Mouse (Mus musculus): Measurements from ENCODE around the gene Drc1.

The Drc1 gene

DNA sequence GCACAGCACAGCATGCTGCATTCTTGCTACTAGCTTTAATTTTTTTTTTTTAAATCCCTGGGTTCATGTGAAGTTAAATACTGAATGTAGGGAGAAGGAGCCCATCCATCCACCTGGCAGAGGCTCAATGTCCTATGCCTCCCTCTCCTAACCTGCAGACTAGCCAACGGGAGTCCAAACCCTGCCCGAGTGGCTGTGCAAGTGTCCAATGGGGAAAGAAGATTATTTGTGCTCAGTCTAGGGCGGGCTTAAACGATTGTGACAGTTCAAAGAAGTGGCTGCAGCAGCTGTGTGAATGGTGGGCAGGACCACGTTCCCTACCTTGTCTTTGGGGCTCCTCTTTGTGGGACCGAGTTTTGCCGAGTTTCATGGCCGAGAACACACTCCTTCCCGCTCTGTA lies 125.7 kb downstream of the Drc1 start:
- no peak for DNase-seq (ENCODE audit: extremely low spot score, low read depth, low spot score)

DNA sequence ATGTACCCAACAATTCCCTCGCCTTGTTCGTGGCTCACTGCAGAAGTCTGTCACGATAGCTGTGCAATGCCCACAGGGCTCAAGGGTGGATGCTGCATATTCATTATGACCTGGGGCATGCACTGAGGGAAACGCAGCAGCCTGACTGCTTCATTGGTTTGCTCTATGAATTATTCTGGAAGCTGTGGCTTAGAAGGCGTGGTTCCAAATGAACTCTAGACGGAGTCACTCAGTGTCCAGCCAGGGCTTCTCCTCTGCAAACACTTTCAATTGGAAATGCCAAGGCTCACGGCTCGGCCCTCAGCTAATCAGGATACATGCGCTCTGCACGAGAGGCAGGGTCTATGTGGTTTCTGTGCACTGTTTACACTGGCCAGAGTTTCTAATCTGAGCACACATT lies 130.3 kb downstream of the Drc1 start:
- no peak for DNase-seq (ENCODE audit: extremely low spot score, low read depth, low spot score)

DNA sequence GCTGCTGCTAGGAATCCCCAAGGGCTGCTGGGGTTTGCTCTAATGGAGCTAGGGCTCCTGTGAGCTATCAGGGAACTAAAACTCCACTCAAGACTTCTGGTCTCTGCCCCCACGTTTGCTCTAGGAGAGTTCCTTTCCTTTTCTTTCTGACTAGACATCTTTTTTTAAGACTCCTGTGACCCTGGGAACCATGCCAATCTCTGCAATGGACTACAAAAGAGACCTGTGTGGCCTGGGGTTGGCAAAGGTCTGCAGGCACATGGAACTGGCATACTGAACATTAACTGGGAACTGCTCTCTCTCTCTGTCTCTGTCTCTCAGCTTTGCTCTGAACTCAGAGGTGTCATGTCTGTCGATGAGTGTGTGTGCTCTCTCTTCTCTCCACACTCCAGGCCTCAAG lies 134.2 kb downstream of the Drc1 start:
- no peak for DNase-seq (ENCODE audit: extremely low spot score, low read depth, low spot score)

DNA sequence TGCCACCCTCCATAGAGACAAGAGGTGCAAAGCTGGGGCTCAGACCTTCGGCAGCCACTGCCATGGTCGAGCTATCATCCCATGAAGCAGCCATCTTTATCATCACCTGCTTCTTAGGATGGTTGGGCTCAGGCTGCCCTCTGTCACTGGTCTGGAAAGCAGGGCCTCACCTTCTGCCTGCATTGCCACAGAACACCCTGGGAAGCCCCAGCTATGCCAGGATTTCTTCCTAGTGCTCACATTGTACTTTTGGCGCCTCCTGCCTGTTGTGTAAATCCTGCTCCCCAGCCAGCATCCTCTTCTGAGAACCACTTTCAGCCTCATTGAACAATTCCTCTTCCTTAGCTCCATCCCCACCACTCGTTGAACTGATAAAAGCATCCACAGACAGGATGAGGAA lies 134.7 kb downstream of the Drc1 start:
- DNase-seq (ENCODE audit: extremely low spot score, low read depth, low spot score) = no peak

Measured in hindlimb bud, embryonic 11.5 days (tissue).